Mouse (Mus musculus) heart, embryonic 11.5 days (tissue): ENCODE results near the gene Itpkb. TPM values are rescaled to one million over a fixed set of nuclear protein-coding genes. Genes with fewer than 3 reads are reported as not detected.
"Not testable (repeated sequence)": the region's sequence is repeated elsewhere in the genome, so short reads cannot be mapped to it uniquely, and the experiment has no call there.

Experiments
- ATAC-seq: fragments of 200-750 bp; cut with Nextera tagmentation; replicated peaks from 2 replicates; pipeline ENCODE4 v1.8.0; 2017; ENCODE audit warnings: moderate library complexity; ENCODE audit not compliant: insufficient number of reproducible peaks, low FRiP score, low TSS enrichment
- H3K27ac ChIP-seq: fragments of 300-500 bp; sonication (generic); 2 replicates; pipeline ENCODE4 v1.5.1; 2014; ENCODE audit warnings: mild to moderate bottlenecking, low read depth, low read length
- H3K27me3 ChIP-seq: fragments of 300-500 bp; sonication (generic); 2 replicates; pipeline ENCODE4 v1.6.1; 2014; ENCODE audit warnings: mild to moderate bottlenecking, low read length, mixed read lengths; ENCODE audit not compliant: control insufficient read depth, insufficient read depth
- H3K36me3 ChIP-seq: fragments of 300-500 bp; sonication (generic); 2 replicates; pipeline ENCODE4 v1.6.1; 2014; ENCODE audit warnings: mild to moderate bottlenecking, low read length, moderate library complexity, mixed read lengths; ENCODE audit not compliant: control insufficient read depth, insufficient read depth
- H3K4me1 ChIP-seq: fragments of 300-500 bp; sonication (generic); 2 replicates; pipeline ENCODE4 v1.6.1; 2014; ENCODE audit warnings: low read length; ENCODE audit not compliant: control insufficient read depth, insufficient read depth
- H3K4me2 ChIP-seq: fragments of 300-500 bp; sonication (generic); 2 replicates; pipeline ENCODE4 v1.6.1; 2014; ENCODE audit warnings: mild to moderate bottlenecking, moderate library complexity
- H3K4me3 ChIP-seq: fragments of 300-500 bp; sonication (generic); 2 replicates; pipeline ENCODE4 v1.5.1; 2014; ENCODE audit warnings: low read depth, low read length
- H3K9ac ChIP-seq: fragments of 300-500 bp; sonication (generic); 2 replicates; pipeline ENCODE4 v1.6.1; 2014; ENCODE audit warnings: mild to moderate bottlenecking, low read depth, low read length, moderate library complexity
- H3K9me3 ChIP-seq: fragments of 300-500 bp; sonication (generic); replicated peaks from 2 replicates; pipeline ENCODE4 v1.6.1; 2016; ENCODE audit warnings: low read length; ENCODE audit not compliant: control insufficient read depth
- WGBS: fragments of 180-500 bp; shearing (Covaris S2); extraction: QIAGEN DNeasy Blood & Tissue Kit; methylation state at CpG from one replicate; pipeline ENCODE4 v1.1.7; 2014; ENCODE audit not compliant: insufficient replicate concordance; 5-methylcytosine and 5-hydroxymethylcytosine counted together
- polyA plus RNA-seq: library from polyadenylated mRNA; unstranded; fragments of >200 nt; fragmentation: Nextera tagmentation; extraction: Ambion mirVana; gene quantifications from 2 replicates; pipeline ENCODE4 v1.2.1, GENCODE M21; 2014

The Itpkb gene
- polyA plus RNA-seq, 1 experiment from 2014 or later, result 4.0 TPM

GRCm38 (mm10) chr1:180388481-180388880 lies 58.2 kb downstream of the Itpkb start:
- Histone ChIP-seq H3K9me3 (no peaks in the 10 kb centered on the region), H3K4me2 (no peak overlapping the region), H3K4me1 (peaks cover 23% of the 10 kb centered on the region), H3K9ac (peak overlapping the region; percentile 43; the same call in 1 of the 2 replicates), H3K4me3 (no peak overlapping the region), H3K27ac (no peak overlapping the region), H3K27me3 (no peaks in the 10 kb centered on the region), H3K36me3 (no peaks in the 10 kb centered on the region)
- 24% methylated on average over 1 of the region's 1 CpGs for WGBS
- no peak for ATAC-seq

GRCm38 (mm10) chr1:180389213-180389760 lies 59.0 kb downstream of the Itpkb start:
- H3K9me3 ChIP-seq, H3K27me3 ChIP-seq, H3K4me2 ChIP-seq, H3K9ac ChIP-seq, H3K27ac ChIP-seq, ATAC-seq, H3K4me3 ChIP-seq, H3K36me3 ChIP-seq: not testable (repeated sequence)
- 82% methylated on average over 11 of the region's 11 CpGs for WGBS
- peaks cover 28% of the 10 kb centered on the region for H3K4me1 ChIP-seq

DNA sequence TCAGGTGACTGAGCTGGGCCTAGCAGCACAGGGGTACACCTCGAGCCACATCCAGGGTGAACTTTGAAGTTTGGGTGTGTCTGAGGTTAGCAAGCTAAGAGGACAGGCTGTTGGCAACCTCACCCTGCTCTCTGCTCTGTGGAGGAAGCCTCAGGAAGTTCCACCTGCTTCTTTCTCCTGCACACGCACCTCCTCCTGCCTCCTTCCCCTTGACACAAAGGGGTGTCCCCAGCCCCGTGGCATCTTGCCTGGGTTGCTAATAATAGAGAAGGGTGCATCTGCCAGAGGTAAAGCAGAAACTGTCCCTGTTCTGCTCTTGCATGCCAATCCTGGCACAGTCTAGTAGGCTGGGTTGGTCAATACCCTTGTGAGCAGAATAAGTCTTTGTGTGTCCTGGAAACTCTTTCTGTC lies 60.0 kb downstream of the Itpkb start:
- 68% methylated on average over 3 of the region's 3 CpGs for WGBS
- H3K9ac ChIP-seq, result no peak overlapping the region

GRCm38 (mm10) chr1:180390746-180391574 lies 60.7 kb downstream of the Itpkb start:
- Histone ChIP-seq H3K27me3 (no peaks in the 10 kb centered on the region), H3K4me2 (no peak overlapping the region), H3K9ac (no peak overlapping the region), H3K27ac (no peak overlapping the region), H3K4me3 (no peak overlapping the region), H3K4me1 (peaks cover 28% of the 10 kb centered on the region), H3K9me3 (no peaks in the 10 kb centered on the region), H3K36me3 (no peaks in the 10 kb centered on the region)
- WGBS, result 74% methylated on average over 10 of the region's 10 CpGs
- no peak for ATAC-seq

More for the DNA sequence above, 60.0 kb downstream of the Itpkb start:
- Histone ChIP-seq H3K4me1 (peaks cover 28% of the 10 kb centered on the region), H3K27me3 (no peaks in the 10 kb centered on the region), H3K9me3 (no peaks in the 10 kb centered on the region), H3K4me3 (no peak overlapping the region), H3K4me2 (no peak overlapping the region), H3K36me3 (no peaks in the 10 kb centered on the region), H3K27ac (no peak overlapping the region)
- no peak for ATAC-seq

- ATAC-seq, result no peak
- no peak overlapping the region for H3K9ac ChIP-seq
- peaks cover 25% of the 10 kb centered on the region for H3K4me1 ChIP-seq
- H3K9me3 ChIP-seq, result no peaks in the 10 kb centered on the region
- H3K4me2 ChIP-seq, result no peak overlapping the region
- H3K36me3 ChIP-seq, result no peaks in the 10 kb centered on the region
- no peaks in the 10 kb centered on the region for H3K27me3 ChIP-seq
- no peak overlapping the region for H3K4me3 ChIP-seq
- no peak overlapping the region for H3K27ac ChIP-seq
- WGBS, result 82% methylated on average over 4 of the region's 4 CpGs
Observed at GRCm38 (mm10) chr1:180391575-180391945, 61.3 kb downstream of the Itpkb start.

- ATAC-seq, result no peak
- WGBS, result 84% methylated on average over 5 of the region's 5 CpGs
- no peak overlapping the region for H3K27ac ChIP-seq
- no peak overlapping the region for H3K9ac ChIP-seq
- no peaks in the 10 kb centered on the region for H3K27me3 ChIP-seq
- H3K36me3 ChIP-seq, result no peaks in the 10 kb centered on the region
- H3K4me1 ChIP-seq, result peaks cover 22% of the 10 kb centered on the region
- H3K4me2 ChIP-seq, result no peak overlapping the region
- no peaks in the 10 kb centered on the region for H3K9me3 ChIP-seq
- no peak overlapping the region for H3K4me3 ChIP-seq
Observed at GRCm38 (mm10) chr1:180392137-180392798, 62.0 kb downstream of the Itpkb start.

- 73% methylated on average over 9 of the region's 9 CpGs for WGBS
- H3K27ac ChIP-seq, result no peak overlapping the region
Observed at GRCm38 (mm10) chr1:180393017-180393797, 62.9 kb downstream of the Itpkb start.

DNA sequence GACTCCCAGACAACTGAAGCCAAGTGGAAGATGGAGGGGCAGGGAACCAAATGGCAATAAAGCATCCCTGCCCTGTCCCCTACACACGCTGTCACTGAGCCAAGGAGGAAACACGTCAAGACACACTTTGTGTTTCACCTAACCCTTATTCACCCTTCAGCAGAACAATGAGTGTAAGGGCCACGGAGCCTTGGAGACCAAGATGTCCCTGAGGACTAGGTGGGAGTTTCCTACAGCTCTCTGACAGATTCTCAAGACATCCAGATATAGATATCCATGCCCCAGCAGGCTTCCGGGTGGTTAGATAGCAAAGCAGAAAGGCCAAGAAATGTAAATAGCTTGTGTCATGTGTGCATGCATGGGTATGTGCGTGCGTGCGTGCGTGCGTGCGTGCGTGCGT lies 63.6 kb downstream of the Itpkb start:
- no peak for ATAC-seq
- no peak overlapping the region for H3K4me2 ChIP-seq

More at GRCm38 (mm10) chr1:180393017-180393797, 62.9 kb downstream of the Itpkb start:
- Histone ChIP-seq H3K27me3 (no peaks in the 10 kb centered on the region), H3K4me1 (peaks cover 15% of the 10 kb centered on the region), H3K9me3 (no peaks in the 10 kb centered on the region), H3K4me2 (no peak overlapping the region), H3K4me3 (no peak overlapping the region), H3K9ac (no peak overlapping the region), H3K36me3 (no peaks in the 10 kb centered on the region)
- no peak for ATAC-seq

More for the DNA sequence above, 63.6 kb downstream of the Itpkb start:
- Histone ChIP-seq H3K27me3 (no peaks in the 10 kb centered on the region), H3K9me3 (no peaks in the 10 kb centered on the region), H3K4me1 (peaks cover 9% of the 10 kb centered on the region), H3K9ac (no peak overlapping the region), H3K27ac (no peak overlapping the region), H3K36me3 (no peaks in the 10 kb centered on the region), H3K4me3 (no peak overlapping the region)
- WGBS, result 83% methylated on average over 12 of the region's 12 CpGs
